Mouse (Mus musculus) heart, adult 2 months (tissue): ENCODE results near the gene Acsm1. TPM values are rescaled to one million over a fixed set of nuclear protein-coding genes. Genes with fewer than 3 reads are reported as not detected.

Experiments used
- DNase-seq, 2 experiments: peaks; one replicate each; pipeline ENCODE4 v3.0.0; 2021
- H3K27ac ChIP-seq: fragments of 200-600 bp; 2 replicates; pipeline ENCODE4 v1.8.1; 2022
- H3K27me3 ChIP-seq: fragments of 200-500 bp; 2 replicates; pipeline ENCODE4 v1.6.1; 2012; ENCODE audit warnings: mild to moderate bottlenecking, low read length, inconsistent platforms, mixed read lengths; ENCODE audit not compliant: control insufficient read depth, insufficient read depth
- H3K36me3 ChIP-seq: fragments of 200-500 bp; 2 replicates; pipeline ENCODE4 v1.6.1; 2012; ENCODE audit warnings: low read length, inconsistent platforms; ENCODE audit not compliant: control insufficient read depth, insufficient read depth
- H3K4me1 ChIP-seq: fragments of 200-500 bp; 2 replicates; pipeline ENCODE4 v1.6.1; 2011; ENCODE audit warnings: low read length; ENCODE audit not compliant: control insufficient read depth, insufficient read depth
- H3K4me3 ChIP-seq: fragments of 200-600 bp; 2 replicates; pipeline ENCODE4 v1.8.1; 2022
- H3K79me2 ChIP-seq: fragments of 200-500 bp; replicated peaks from 2 replicates; pipeline ENCODE4 v1.6.1; 2012; ENCODE audit warnings: mild to moderate bottlenecking, inconsistent platforms, low read length, moderate library complexity, mixed read lengths; ENCODE audit not compliant: control insufficient read depth, insufficient read depth
- H3K9ac ChIP-seq: fragments of 200-500 bp; 2 replicates; pipeline ENCODE4 v1.6.1; 2012; ENCODE audit warnings: low read depth, mild to moderate bottlenecking, control low read depth, inconsistent platforms, low read length, mixed read lengths
- CTCF ChIP-seq: fragments of 200-600 bp; IDR thresholded peaks from 2 replicates; pipeline ENCODE4 v1.8.1; 2022; ENCODE audit warnings: antibody characterized with exemption, mild to moderate bottlenecking, moderate library complexity
- EP300 ChIP-seq: fragments of 200-500 bp; IDR thresholded peaks from 2 replicates; pipeline ENCODE4 v1.6.1; 2011; ENCODE audit warnings: low read depth, low read length, control low read depth; ENCODE audit not compliant: insufficient read depth
- POLR2A ChIP-seq: fragments of 200-500 bp; IDR thresholded peaks from 2 replicates; pipeline ENCODE4 v1.6.1; 2011; ENCODE audit warnings: mild to moderate bottlenecking, low read depth, low read length, control low read depth; ENCODE audit not compliant: insufficient read depth
- WGBS: fragments of 180-500 bp; shearing (Covaris S2); methylation state at CpG from one replicate; pipeline ENCODE4 v1.1.7; 2018; 5-methylcytosine and 5-hydroxymethylcytosine counted together
- intact Hi-C: fragments of 180-260 bp; cut with DNase I; formaldehyde crosslinking; loops from one replicate; pipeline ENCODE4 v1.15.1; 2025
- polyA plus RNA-seq: library from polyadenylated mRNA; depleted of rRNA; stranded (reverse); fragments of >200 nt; gene quantifications from 2 replicates; pipeline ENCODE4 v1.2.3, GENCODE M21; 2012; rRNA removed
- total RNA-seq, 2 experiments: library from RNA; stranded (reverse); gene quantifications; 2 replicates each; pipeline ENCODE4 v1.2.3; 2021

The Acsm1 gene
- total and polyA plus RNA-seq, 3 experiments = 0.86 TPM; not detected in 2

- 57% methylated on average over 4 of the region's 4 CpGs for WGBS
- Histone ChIP-seq H3K27ac (no peak overlapping the region), H3K4me3 (no peak overlapping the region), H3K36me3 (no peaks in the 10 kb centered on the region), H3K9ac (no peak overlapping the region), H3K4me1 (no peaks in the 10 kb centered on the region), H3K79me2 (no peaks in the 10 kb centered on the region), H3K27me3 (no peaks in the 10 kb centered on the region)
- TF ChIP-seq POLR2A = no peak
- TF ChIP-seq CTCF = no peak
- TF ChIP-seq EP300 = no peak
- intact Hi-C loops = no loop called here
- DNase-seq = no peak
These were observed 75.9 kb downstream of the Acsm1 start for GRCm38 (mm10) chr7:119682699-119683098.

GRCm38 (mm10) chr7:119689726-119690125 is 82.9 kb downstream of the Acsm1 start, which contains the start of gene Acsm4:
Gene Acsm4, plus strand, starts transcription at chr7:119690026.
- Histone ChIP-seq H3K9ac (no peak within 1 kb of the TSS), H3K79me2 (no peaks in the 10 kb centered on the region), H3K4me3 (no peak within 1 kb of the TSS), H3K4me1 (no peaks in the 10 kb centered on the region), H3K27me3 (no peaks in the 10 kb centered on the region), H3K27ac (no peak within 1 kb of the TSS), H3K36me3 (no peaks in the 10 kb centered on the region)
- no peak for DNase-seq
- WGBS = 60% methylated on average over 5 of the region's 5 CpGs
- intact Hi-C loops = no loop called here
- TF ChIP-seq EP300 (no peak), CTCF (no peak), POLR2A (no peak)

GRCm38 (mm10) chr7:119692302-119692701 is 85.5 kb downstream of the Acsm1 start:
- no peaks in the 10 kb centered on the region for H3K27me3 ChIP-seq
- DNase-seq = no peak
- WGBS = 71% methylated on average over 4 of the region's 4 CpGs
- no peaks in the 10 kb centered on the region for H3K36me3 ChIP-seq
- H3K9ac ChIP-seq = no peak overlapping the region
- intact Hi-C loops = no loop called here
- no peak for TF ChIP-seq CTCF
- no peak for TF ChIP-seq EP300
- TF ChIP-seq POLR2A = no peak
- no peaks in the 10 kb centered on the region for H3K79me2 ChIP-seq
- no peak overlapping the region for H3K4me3 ChIP-seq
- H3K4me1 ChIP-seq = no peaks in the 10 kb centered on the region
- no peak overlapping the region for H3K27ac ChIP-seq

GRCm38 (mm10) chr7:119694926-119695325 is 88.1 kb downstream of the Acsm1 start:
- no peaks in the 10 kb centered on the region for H3K36me3 ChIP-seq
- WGBS = 69% methylated on average over 1 of the region's 1 CpGs
- intact Hi-C loops = no loop called here
- no peak overlapping the region for H3K27ac ChIP-seq
- no peak for DNase-seq
- H3K27me3 ChIP-seq = no peaks in the 10 kb centered on the region
- no peaks in the 10 kb centered on the region for H3K79me2 ChIP-seq
- H3K4me1 ChIP-seq = no peaks in the 10 kb centered on the region
- TF ChIP-seq CTCF (no peak), EP300 (no peak), POLR2A (no peak)
- H3K9ac ChIP-seq = no peak overlapping the region
- H3K4me3 ChIP-seq = no peak overlapping the region

Other genes with a start within 250 kb of the Acsm1 start
- gene Gp2, start 147.7 kb upstream of the Acsm1 start, total RNA-seq = not detected
- 0.08 TPM in 1 of 2 replicates, not detected in the other for gene Gp2, start 147.7 kb upstream of the Acsm1 start, polyA plus RNA-seq
- not detected for gene Umod, start 127.7 kb upstream of the Acsm1 start, total RNA-seq
- 0.12 TPM in 1 of 2 replicates, not detected in the other for gene Umod, start 127.7 kb upstream of the Acsm1 start, polyA plus RNA-seq
- 10 to 100 TPM; 12.3 to 16.2 TPM for gene Acsm5, start 87.6 kb upstream of the Acsm1 start, total RNA-seq
- gene Acsm5, start 87.6 kb upstream of the Acsm1 start, polyA plus RNA-seq = 3.4 and 3.6 TPM in 2 replicates
- not detected for gene Pdilt, start 83.5 kb upstream of the Acsm1 start, total RNA-seq
- 0.06 TPM in 1 of 2 replicates, not detected in the other for gene Pdilt, start 83.5 kb upstream of the Acsm1 start, polyA plus RNA-seq
- gene Acsm2, start 52.7 kb upstream of the Acsm1 start, total RNA-seq = not detected
- gene Acsm2, start 52.7 kb upstream of the Acsm1 start, polyA plus RNA-seq = not detected in 2 replicates
- not detected for gene Acsm4, start 83.0 kb downstream of the Acsm1 start, total RNA-seq
- not detected in 2 replicates for gene Acsm4, start 83.0 kb downstream of the Acsm1 start, polyA plus RNA-seq
- 10 to 100 TPM; 15.0 to 15.6 TPM for gene Thumpd1, start 113.8 kb downstream of the Acsm1 start, total RNA-seq
- gene Thumpd1, start 113.8 kb downstream of the Acsm1 start, polyA plus RNA-seq = 7.9 and 14.5 TPM in 2 replicates
- 1 to 10 TPM in 1 of 2 experiments, under 1 TPM in 1; 0.73 to 1.3 TPM for gene Acsm3, start 153.9 kb downstream of the Acsm1 start, total RNA-seq
- 6.8 and 12.0 TPM in 2 replicates for gene Acsm3, start 153.9 kb downstream of the Acsm1 start, polyA plus RNA-seq
- 1 to 10 TPM in 1 of 2 experiments, under 1 TPM in 1; 0.75 to 1.2 TPM for gene Rexo5, start 187.0 kb downstream of the Acsm1 start, total RNA-seq
- gene Rexo5, start 187.0 kb downstream of the Acsm1 start, polyA plus RNA-seq = 0.53 and 3.3 TPM in 2 replicates
- 1 to 10 TPM; 1.7 TPM for gene Eri2, start 187.0 kb downstream of the Acsm1 start, total RNA-seq
- gene Eri2, start 187.0 kb downstream of the Acsm1 start, polyA plus RNA-seq = 0.92 and 1.4 TPM in 2 replicates